Mouse (Mus musculus): ENCODE measurements around the gene Emc9. TPM values are rescaled to one million over a fixed set of nuclear protein-coding genes. Genes with fewer than 3 reads are reported as not detected.

The Emc9 gene
- total and polyA plus RNA-seq, 3 experiments = 54.2 to 61.1 (median 58.4) TPM

GRCm38 (mm10) chr14:55604823-55605222, 19.7 kb upstream of the Emc9 start:
- TF ChIP-seq CTCF (IDR thresholded peaks at IDR 0.05) = no peak
- TF ChIP-seq POLR2A (IDR thresholded peaks at IDR 0.05; ENCODE audit: insufficient read depth, low read depth, low read length) = no peak
- TF ChIP-seq EP300 (IDR thresholded peaks at IDR 0.05; ENCODE audit: insufficient read depth, low read depth, low read length) = no peak
- WGBS = 77% methylated on average over 11 of the region's 11 CpGs
- Histone ChIP-seq H3K36me3 (ENCODE audit: control insufficient read depth, insufficient read depth, low read length) (peaks cover 10% of the 10 kb centered on the region), H3K4me3 (peak overlapping the region; percentile 71), H3K9ac (ENCODE audit: low read depth, low read length) (peak overlapping the region; percentile 46), H3K27me3 (ENCODE audit: control insufficient read depth, insufficient read depth, low read length) (no peaks in the 10 kb centered on the region), H3K27ac (peak overlapping the region; percentile 97), H3K79me2 (replicated peaks; ENCODE audit: control insufficient read depth, insufficient read depth, low read length) (no peaks in the 10 kb centered on the region), H3K4me1 (ENCODE audit: control insufficient read depth, insufficient read depth, low read length) (peaks cover 12% of the 10 kb centered on the region)
- no peak for DNase-seq
- intact Hi-C loops (cut with DNase I) = loop anchor here (2.0 to 5.0 kb wide), 3 partner anchors 14 to 108 kb away; partner anchors contain the start of genes Psme2, Rnf31 and Tm9sf1

- H3K36me3 ChIP-seq (ENCODE audit: control insufficient read depth, insufficient read depth, low read length) = peaks cover 10% of the 10 kb centered on the region
- no peaks in the 10 kb centered on the region for H3K79me2 ChIP-seq (replicated peaks; ENCODE audit: control insufficient read depth, insufficient read depth, low read length)
- 12% methylated on average over 19 of the region's 19 CpGs for WGBS
Measured at GRCm38 (mm10) chr14:55603633-55604576, 18.8 kb upstream of the Emc9 start.

GRCm38 (mm10) chr14:55603271-55603632, 18.1 kb upstream of the Emc9 start, which contains the start of gene Irf9:
TSS of gene Irf9 (plus strand) at chr14:55603571.
- intact Hi-C loops (cut with DNase I) = loop anchor here (2.0 to 5.0 kb wide), 2 partner anchors 42 to 106 kb away; partner anchors contain the start of genes A730061H03Rik and Dcaf11
- Histone ChIP-seq H3K79me2 (replicated peaks; ENCODE audit: control insufficient read depth, insufficient read depth, low read length) (no peaks in the 10 kb centered on the region), H3K27me3 (ENCODE audit: control insufficient read depth, insufficient read depth, low read length) (no peaks in the 10 kb centered on the region), H3K36me3 (ENCODE audit: control insufficient read depth, insufficient read depth, low read length) (peaks cover 10% of the 10 kb centered on the region), H3K9ac (ENCODE audit: low read depth, low read length) (peak within 1 kb of the TSS; percentile 76), H3K4me1 (ENCODE audit: control insufficient read depth, insufficient read depth, low read length) (peaks cover 12% of the 10 kb centered on the region), H3K27ac (peak within 1 kb of the TSS; percentile 97), H3K4me3 (peak within 1 kb of the TSS; percentile 71)
- WGBS = 67% methylated on average over 7 of the region's 7 CpGs
- no peak for DNase-seq
- TF ChIP-seq EP300 (IDR thresholded peaks at IDR 0.05; ENCODE audit: insufficient read depth, low read depth, low read length) (no peak), CTCF (IDR thresholded peaks at IDR 0.05) (no peak), POLR2A (IDR thresholded peaks at IDR 0.05; ENCODE audit: insufficient read depth, low read depth, low read length) (no peak)

More at GRCm38 (mm10) chr14:55603633-55604576, 18.8 kb upstream of the Emc9 start:
- intact Hi-C loops (cut with DNase I) = loop anchor here (2.0 to 5.0 kb wide), 4 partner anchors 13 to 107 kb away; partner anchors contain the start of genes A730061H03Rik, Dcaf11, Psme2 and Rnf31
- Histone ChIP-seq H3K27ac (peak overlapping the region; percentile 97), H3K4me3 (peak overlapping the region; percentile 71), H3K9ac (ENCODE audit: low read depth, low read length) (peak overlapping the region; percentile 76), H3K27me3 (ENCODE audit: control insufficient read depth, insufficient read depth, low read length) (no peaks in the 10 kb centered on the region), H3K4me1 (ENCODE audit: control insufficient read depth, insufficient read depth, low read length) (peaks cover 12% of the 10 kb centered on the region)
- peak; percentile 92 to 93 for DNase-seq
- TF ChIP-seq EP300 (IDR thresholded peaks at IDR 0.05; ENCODE audit: insufficient read depth, low read depth, low read length) (peak; percentile 90; the same call in 1 of the 2 replicates), POLR2A (IDR thresholded peaks at IDR 0.05; ENCODE audit: insufficient read depth, low read depth, low read length) (peak; percentile 69), CTCF (IDR thresholded peaks at IDR 0.05) (no peak; the same call in 1 of the 2 replicates)

GRCm38 (mm10) chr14:55598521-55599390, 13.7 kb upstream of the Emc9 start:
- no peak overlapping the region for H3K4me3 ChIP-seq
- peaks cover 2% of the 10 kb centered on the region; the same call in 1 of the 2 replicates for H3K79me2 ChIP-seq (replicated peaks; ENCODE audit: control insufficient read depth, insufficient read depth, low read length)
- 96% methylated on average over 21 of the region's 21 CpGs for WGBS
- no peak overlapping the region for H3K9ac ChIP-seq (ENCODE audit: low read depth, low read length)
- no peaks in the 10 kb centered on the region for H3K36me3 ChIP-seq (ENCODE audit: control insufficient read depth, insufficient read depth, low read length)
- no peak overlapping the region for H3K27ac ChIP-seq
- TF ChIP-seq POLR2A (IDR thresholded peaks at IDR 0.05; ENCODE audit: insufficient read depth, low read depth, low read length) (no peak), EP300 (IDR thresholded peaks at IDR 0.05; ENCODE audit: insufficient read depth, low read depth, low read length) (no peak)
- H3K27me3 ChIP-seq (ENCODE audit: control insufficient read depth, insufficient read depth, low read length) = no peaks in the 10 kb centered on the region
- H3K4me1 ChIP-seq (ENCODE audit: control insufficient read depth, insufficient read depth, low read length) = peaks cover 5% of the 10 kb centered on the region
- DNase-seq = no peak
- intact Hi-C loops (cut with DNase I) = no loop called here

- Histone ChIP-seq H3K27me3 (ENCODE audit: control insufficient read depth, insufficient read depth, low read length) (no peaks in the 10 kb centered on the region), H3K4me1 (ENCODE audit: control insufficient read depth, insufficient read depth, low read length) (peaks cover 7% of the 10 kb centered on the region), H3K4me3 (no peak overlapping the region), H3K79me2 (replicated peaks; ENCODE audit: control insufficient read depth, insufficient read depth, low read length) (peaks cover 3% of the 10 kb centered on the region; the same call in 1 of the 2 replicates), H3K27ac (no peak overlapping the region), H3K9ac (ENCODE audit: low read depth, low read length) (no peak overlapping the region), H3K36me3 (ENCODE audit: control insufficient read depth, insufficient read depth, low read length) (no peaks in the 10 kb centered on the region; the same call in 1 of the 2 replicates)
- no peak for TF ChIP-seq EP300 (IDR thresholded peaks at IDR 0.05; ENCODE audit: insufficient read depth, low read depth, low read length)
- TF ChIP-seq POLR2A (IDR thresholded peaks at IDR 0.05; ENCODE audit: insufficient read depth, low read depth, low read length) = no peak
- no peak for TF ChIP-seq CTCF (IDR thresholded peaks at IDR 0.05)
- no peak for DNase-seq
- intact Hi-C loops (cut with DNase I) = no loop called here
- WGBS = 70% methylated on average over 13 of the region's 13 CpGs
Measured at GRCm38 (mm10) chr14:55596036-55596690, 11.1 kb upstream of the Emc9 start.

Measured in heart, adult 2 months (tissue).